Mouse (Mus musculus) stomach, embryonic 15.5 days (tissue): ENCODE measurements around the gene Glipr1l3. TPM values are rescaled to one million over a fixed set of nuclear protein-coding genes. Genes with fewer than 3 reads are reported as not detected.
"Not testable (repeated sequence)": the region's sequence is repeated elsewhere in the genome, so short reads cannot be mapped to it uniquely, and the experiment has no call there.

Source experiments
- ATAC-seq: fragments of 200-750 bp; cut with Nextera tagmentation; 2 replicates; pipeline ENCODE4 v1.8.0; 2017; ENCODE audit warnings: low read depth, moderate number of reproducible peaks, moderate TSS enrichment; ENCODE audit not compliant: insufficient read depth, low FRiP score
- H3K27ac ChIP-seq: fragments of 300-500 bp; sonication (generic); 2 replicates; pipeline ENCODE4 v1.5.1; 2015; ENCODE audit warnings: mild to moderate bottlenecking, inconsistent platforms
- H3K27me3 ChIP-seq: fragments of 300-500 bp; sonication (generic); replicated peaks from 2 replicates; pipeline ENCODE4 v1.6.1; 2015; ENCODE audit warnings: inconsistent platforms
- H3K36me3 ChIP-seq: fragments of 300-500 bp; sonication (generic); 2 replicates; pipeline ENCODE4 v1.6.1; 2015; ENCODE audit warnings: inconsistent platforms
- H3K4me1 ChIP-seq: fragments of 300-500 bp; sonication (generic); 2 replicates; pipeline ENCODE4 v1.6.1; 2015; ENCODE audit warnings: inconsistent platforms
- H3K4me2 ChIP-seq: fragments of 300-500 bp; sonication (generic); 2 replicates; pipeline ENCODE4 v1.6.1; 2015; ENCODE audit warnings: mild to moderate bottlenecking, inconsistent platforms
- H3K4me3 ChIP-seq: fragments of 300-500 bp; sonication (generic); replicated peaks from 2 replicates; pipeline ENCODE4 v1.5.1; 2015; ENCODE audit warnings: inconsistent platforms
- H3K9ac ChIP-seq: fragments of 300-500 bp; sonication (generic); 2 replicates; pipeline ENCODE4 v1.6.1; 2015; ENCODE audit warnings: inconsistent platforms
- H3K9me3 ChIP-seq: fragments of 300-500 bp; sonication (generic); 2 replicates; pipeline ENCODE4 v1.6.1; 2016; ENCODE audit warnings: inconsistent platforms
- WGBS: fragments of 180-500 bp; shearing (Covaris S2); methylation state at CpG from one replicate; pipeline ENCODE4 v1.1.7; 2015; 5-methylcytosine and 5-hydroxymethylcytosine counted together
- polyA plus RNA-seq: library from polyadenylated mRNA; unstranded; fragments of >200 nt; fragmentation: Nextera tagmentation; extraction: Ambion mirVana; gene quantifications from 2 replicates; pipeline ENCODE4 v1.2.1, GENCODE M21; 2015

Glipr1l3 gene
- not detected in 2 replicates for polyA plus RNA-seq

DNA sequence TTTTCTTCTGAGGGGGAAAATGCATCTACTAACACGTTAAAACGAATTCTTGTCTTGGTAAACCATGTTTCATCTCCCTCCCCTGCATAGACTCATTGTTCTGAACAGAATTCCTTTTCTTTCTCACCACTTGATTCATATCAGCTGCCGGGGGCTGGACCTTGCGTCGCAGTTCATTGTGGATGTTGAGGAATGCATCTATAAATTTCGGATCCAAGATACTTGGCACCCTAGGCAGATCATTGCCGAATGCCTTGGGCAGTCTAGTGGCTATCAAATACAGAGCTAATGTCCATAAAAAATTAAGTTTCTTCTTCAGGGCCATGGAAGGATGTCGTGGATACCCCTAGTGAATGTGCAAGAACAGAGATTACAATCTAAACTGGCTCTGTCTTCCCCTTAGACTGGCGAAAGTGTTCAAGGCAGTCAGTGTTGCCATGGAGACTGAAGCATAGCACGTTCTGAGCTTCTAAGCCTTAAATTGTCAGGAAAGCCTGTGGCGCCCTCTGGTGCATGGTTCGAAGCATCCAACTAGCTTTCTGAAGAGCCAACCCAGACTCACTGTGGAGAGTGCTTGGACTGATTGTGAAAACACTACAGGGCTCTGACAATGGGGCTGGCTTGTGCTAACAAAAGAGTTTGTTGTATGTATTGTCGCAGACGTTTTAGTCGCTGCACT is at the start of gene Glipr1l3:
Gene Glipr1l3, minus strand, starts transcription at position 446 of the 679 bp plus-strand sequence.
- not testable (repeated sequence) for H3K27ac ChIP-seq, H3K27me3 ChIP-seq, H3K9ac ChIP-seq, H3K4me1 ChIP-seq, H3K9me3 ChIP-seq, H3K4me3 ChIP-seq, H3K36me3 ChIP-seq, H3K4me2 ChIP-seq
- WGBS: 25% methylated on average over 15 of the region's 15 CpGs
- peak; percentile 64; the same call in 1 of the 2 replicates for ATAC-seq

DNA sequence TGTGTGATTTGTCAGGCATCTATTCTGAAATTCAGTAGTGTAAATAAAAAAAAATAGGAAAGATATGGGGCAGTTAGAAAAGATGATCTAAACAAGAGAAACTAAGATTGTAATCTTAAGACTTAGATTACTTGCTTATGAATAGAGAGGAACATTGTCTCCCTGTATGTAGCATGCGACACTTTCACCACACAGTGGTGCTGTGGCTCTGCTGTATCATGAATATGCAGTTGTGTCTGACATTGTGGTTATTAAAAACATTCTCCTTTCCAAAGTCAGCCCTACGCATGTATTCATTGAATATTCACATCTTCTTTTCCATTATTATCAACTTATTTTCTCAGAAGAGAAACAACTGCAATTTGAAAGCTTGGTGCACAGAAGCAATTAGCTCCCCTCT is 43.3 kb upstream of the Glipr1l3 start:
- H3K36me3 ChIP-seq: no peaks in the 10 kb centered on the region
- H3K27me3 ChIP-seq: no peaks in the 10 kb centered on the region
- WGBS: 53% methylated on average over 2 of the region's 2 CpGs
- H3K4me3 ChIP-seq: no peak overlapping the region
- no peak overlapping the region for H3K27ac ChIP-seq
- 0 out of 2 replicates have a peak, but pooled peaks have one; percentile 43 for ATAC-seq
- no peak overlapping the region for H3K4me2 ChIP-seq
- H3K4me1 ChIP-seq: no peaks in the 10 kb centered on the region
- no peaks in the 10 kb centered on the region for H3K9me3 ChIP-seq
- H3K9ac ChIP-seq: no peak overlapping the region

GRCm38 (mm10) chr10:112193919-112194318 is 33.8 kb upstream of the Glipr1l3 start:
- H3K9me3 ChIP-seq, H3K27me3 ChIP-seq, H3K4me3 ChIP-seq, H3K36me3 ChIP-seq, H3K9ac ChIP-seq, H3K4me2 ChIP-seq, H3K4me1 ChIP-seq, H3K27ac ChIP-seq, ATAC-seq: not testable (repeated sequence)
- WGBS: 67% methylated on average over 2 of the region's 2 CpGs

DNA sequence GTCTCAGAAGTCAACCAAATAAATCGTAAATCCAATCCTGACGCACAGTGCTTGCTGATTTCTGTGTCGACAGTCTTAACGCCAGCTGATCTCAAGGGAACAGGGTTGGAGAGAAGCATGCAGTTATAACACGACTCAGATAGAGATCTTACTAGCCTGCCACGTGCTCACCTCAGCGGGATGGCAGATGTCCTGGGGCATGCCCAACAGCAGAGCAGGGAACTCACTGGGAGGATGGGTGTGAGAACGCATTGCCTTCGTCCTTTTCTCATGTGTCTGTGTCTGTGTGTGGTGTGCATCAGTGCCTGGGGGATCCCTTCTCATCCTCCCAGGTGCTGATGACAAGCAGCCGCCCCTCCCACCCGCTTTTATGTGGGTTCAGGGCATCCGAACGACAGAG is 16.9 kb upstream of the Glipr1l3 start:
- WGBS: 29% methylated on average over 13 of the region's 13 CpGs
- not testable (repeated sequence) for H3K4me1 ChIP-seq, H3K9me3 ChIP-seq, ATAC-seq, H3K4me2 ChIP-seq, H3K36me3 ChIP-seq, H3K4me3 ChIP-seq, H3K9ac ChIP-seq, H3K27ac ChIP-seq, H3K27me3 ChIP-seq

GRCm38 (mm10) chr10:112163168-112163766 is 3.1 kb upstream of the Glipr1l3 start, which contains the start of gene Caps2:
TSS of gene Caps2 (plus strand) at chr10:112163621.
- no peak within 1 kb of the TSS for H3K27ac ChIP-seq
- H3K4me3 ChIP-seq: no peak within 1 kb of the TSS
- no peak within 1 kb of the TSS for H3K4me2 ChIP-seq
- H3K9me3 ChIP-seq: no peaks in the 10 kb centered on the region
- H3K4me1 ChIP-seq: no peaks in the 10 kb centered on the region
- WGBS: 31% methylated on average over 4 of the region's 4 CpGs
- no peaks in the 10 kb centered on the region for H3K36me3 ChIP-seq
- peak; percentile 80 for ATAC-seq
- no peaks in the 10 kb centered on the region for H3K27me3 ChIP-seq
- no peak within 1 kb of the TSS for H3K9ac ChIP-seq

- Histone ChIP-seq H3K36me3 (no peaks in the 10 kb centered on the region), H3K27me3 (no peaks in the 10 kb centered on the region), H3K4me1 (no peaks in the 10 kb centered on the region), H3K9me3 (no peaks in the 10 kb centered on the region), H3K4me2 (no peak overlapping the region), H3K27ac (no peak overlapping the region), H3K9ac (no peak overlapping the region), H3K4me3 (no peak overlapping the region)
- peak; percentile 18; the same call in 1 of the 2 replicates for ATAC-seq
- 50% methylated on average over 2 of the region's 2 CpGs for WGBS
Measured at GRCm38 (mm10) chr10:112139834-112140233, 20.3 kb downstream of the Glipr1l3 start.

DNA sequence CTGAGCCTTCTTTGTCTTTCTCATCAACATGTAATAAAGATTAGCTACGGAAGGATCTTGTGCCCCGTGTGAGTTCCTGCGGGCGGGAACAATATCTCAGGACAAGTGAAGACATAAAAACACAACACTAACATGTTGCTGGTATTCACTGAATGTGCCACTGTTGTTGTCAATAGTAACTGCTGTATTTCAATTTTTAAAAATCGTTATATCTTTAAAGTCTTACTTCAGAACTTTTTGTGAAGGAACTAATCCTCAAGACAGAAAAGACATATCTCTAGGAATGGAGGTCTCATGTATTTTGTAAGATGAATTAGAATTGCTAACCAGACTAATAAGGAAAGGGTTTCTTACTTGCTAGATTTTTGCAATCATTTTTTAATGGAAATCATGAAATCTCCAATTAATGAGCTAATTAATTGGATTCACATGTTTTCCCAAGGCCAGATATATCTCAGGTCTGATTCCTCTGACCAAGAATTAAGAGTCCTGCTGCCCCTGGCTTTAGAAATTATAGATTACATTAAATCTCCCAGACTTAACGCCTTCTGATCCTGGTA is 21.2 kb downstream of the Glipr1l3 start:
- Histone ChIP-seq H3K4me3 (peak overlapping the region; percentile 26; the same call in 1 of the 2 replicates), H3K9me3 (no peaks in the 10 kb centered on the region), H3K36me3 (no peaks in the 10 kb centered on the region), H3K27ac (no peak overlapping the region), H3K27me3 (no peaks in the 10 kb centered on the region), H3K9ac (no peak overlapping the region), H3K4me1 (no peaks in the 10 kb centered on the region), H3K4me2 (peak overlapping the region; percentile 46)
- no peak for ATAC-seq
- 42% methylated on average over 6 of the region's 6 CpGs for WGBS

DNA sequence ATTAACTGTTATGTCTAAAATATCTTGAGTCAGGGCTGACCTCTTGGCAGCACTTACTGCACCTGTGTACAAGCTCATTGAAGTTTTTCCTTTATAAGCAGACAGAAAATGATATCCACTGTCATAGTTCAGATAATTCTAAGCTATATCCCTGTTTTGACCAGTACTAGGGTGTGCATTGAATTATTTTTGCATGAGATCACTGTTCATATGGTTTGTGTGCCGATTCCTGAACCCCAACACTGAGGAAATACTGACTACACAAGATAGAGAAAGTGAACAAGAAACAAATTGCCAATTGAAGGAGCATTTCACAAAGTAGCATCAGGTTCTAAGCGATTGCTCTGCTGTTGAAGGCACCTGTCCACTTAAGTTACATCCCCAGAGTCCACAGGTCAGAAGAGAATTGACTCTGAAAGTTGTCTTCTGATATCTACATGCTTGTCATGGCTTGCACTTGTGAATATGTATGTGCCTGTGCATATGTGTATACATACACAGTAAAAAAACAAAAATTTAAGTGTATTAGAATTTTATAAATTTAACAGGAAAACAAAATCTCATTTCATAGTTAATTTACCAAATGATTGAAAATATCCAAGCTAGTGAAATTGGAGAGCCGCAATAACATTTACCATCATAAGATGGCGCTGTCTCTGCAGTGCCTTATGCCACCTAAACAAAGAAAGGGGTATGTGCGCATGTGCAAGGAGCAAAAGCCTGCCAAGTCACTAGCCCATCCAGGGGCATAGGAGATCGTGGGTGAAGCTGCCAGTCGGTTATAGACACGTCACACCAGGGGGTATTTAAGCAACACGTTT is 21.9 kb downstream of the Glipr1l3 start:
- no peak for ATAC-seq

DNA sequence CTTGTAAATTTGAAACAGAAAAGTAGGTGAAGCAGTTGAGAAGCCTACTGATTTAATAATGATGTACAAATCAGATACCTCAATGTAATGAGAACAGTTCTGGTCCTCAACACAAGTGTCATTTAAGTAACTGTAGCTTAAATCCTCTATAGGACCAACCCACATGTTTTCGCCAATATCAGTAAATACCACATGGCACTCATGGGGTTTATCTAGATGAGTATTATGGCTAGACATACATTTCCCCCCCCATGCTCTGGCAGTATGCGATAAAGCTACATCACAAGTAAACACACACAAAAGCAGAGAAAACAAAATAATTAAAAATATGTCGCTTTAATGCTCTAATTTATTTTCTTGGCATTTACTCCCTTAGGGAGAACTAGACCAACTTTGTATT is 27.9 kb downstream of the Glipr1l3 start:
- no peak for ATAC-seq
- 89% methylated on average over 3 of the region's 3 CpGs for WGBS
- Histone ChIP-seq H3K36me3 (no peaks in the 10 kb centered on the region), H3K9me3 (no peaks in the 10 kb centered on the region), H3K27me3 (no peaks in the 10 kb centered on the region), H3K9ac (no peak overlapping the region), H3K27ac (no peak overlapping the region), H3K4me3 (no peak overlapping the region), H3K4me2 (no peak overlapping the region), H3K4me1 (no peaks in the 10 kb centered on the region)

More for the DNA sequence above, 21.9 kb downstream of the Glipr1l3 start:
- H3K27ac ChIP-seq: no peak overlapping the region
- 21% methylated on average over 9 of the region's 9 CpGs for WGBS
- no peaks in the 10 kb centered on the region for H3K4me1 ChIP-seq
- no peaks in the 10 kb centered on the region for H3K36me3 ChIP-seq
- H3K9ac ChIP-seq: no peak overlapping the region
- no peaks in the 10 kb centered on the region for H3K27me3 ChIP-seq
- no peaks in the 10 kb centered on the region for H3K9me3 ChIP-seq
- H3K4me2 ChIP-seq: peak overlapping the region; percentile 46
- peak overlapping the region; percentile 26; the same call in 1 of the 2 replicates for H3K4me3 ChIP-seq

DNA sequence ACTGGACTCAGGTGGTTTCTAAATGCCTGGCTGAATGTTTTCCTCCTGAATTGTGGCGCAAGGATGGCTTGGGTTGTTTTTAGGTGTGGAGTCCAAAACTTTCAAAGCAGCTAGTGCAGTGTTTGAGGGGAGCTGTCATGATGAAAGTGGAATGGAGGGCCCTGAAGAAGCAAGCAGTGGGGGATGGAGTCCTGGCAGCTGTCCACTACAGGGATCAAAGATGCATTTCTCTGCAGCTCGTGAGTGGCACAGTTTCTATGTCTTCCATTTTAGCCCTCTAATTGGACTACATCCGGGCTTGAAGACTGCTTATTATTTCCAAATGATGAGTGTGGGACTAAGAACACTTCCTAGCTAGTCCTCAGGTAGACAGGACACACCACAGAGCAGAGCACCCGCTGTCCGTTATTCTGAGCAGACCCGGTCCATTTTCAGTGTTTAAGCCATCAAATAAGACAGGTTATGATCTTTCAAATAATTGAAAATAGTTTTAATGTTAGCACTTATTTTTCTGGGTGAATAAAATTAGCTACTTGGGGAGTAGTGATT is 32.4 kb downstream of the Glipr1l3 start:
- H3K4me3 ChIP-seq, H3K9ac ChIP-seq, H3K36me3 ChIP-seq, H3K4me2 ChIP-seq, H3K27me3 ChIP-seq, H3K4me1 ChIP-seq, ATAC-seq, H3K27ac ChIP-seq, H3K9me3 ChIP-seq: not testable (repeated sequence)
- 70% methylated on average over 6 of the region's 6 CpGs for WGBS

GRCm38 (mm10) chr10:112125090-112125489 is 35.0 kb downstream of the Glipr1l3 start:
- not testable (repeated sequence) for H3K36me3 ChIP-seq, H3K9me3 ChIP-seq, H3K4me1 ChIP-seq, H3K4me2 ChIP-seq, H3K4me3 ChIP-seq, ATAC-seq, H3K27me3 ChIP-seq, H3K27ac ChIP-seq, H3K9ac ChIP-seq
- WGBS: 51% methylated on average over 2 of the region's 2 CpGs
